Mouse (Mus musculus) spleen, adult 12 weeks (tissue): Measurements from ENCODE around the gene Nckap5.
A peak's percentile ranks its signal among the peaks of the same experiment; 100 is the strongest.
"Not testable (repeated sequence)": the region's sequence is repeated elsewhere in the genome, so short reads cannot be mapped to it uniquely, and the experiment has no call there.

Experiments used
- DNase-seq: peaks from one replicate; pipeline ENCODE4 v3.0.0; 2022; ENCODE audit warnings: low spot score

Nckap5 gene

DNA sequence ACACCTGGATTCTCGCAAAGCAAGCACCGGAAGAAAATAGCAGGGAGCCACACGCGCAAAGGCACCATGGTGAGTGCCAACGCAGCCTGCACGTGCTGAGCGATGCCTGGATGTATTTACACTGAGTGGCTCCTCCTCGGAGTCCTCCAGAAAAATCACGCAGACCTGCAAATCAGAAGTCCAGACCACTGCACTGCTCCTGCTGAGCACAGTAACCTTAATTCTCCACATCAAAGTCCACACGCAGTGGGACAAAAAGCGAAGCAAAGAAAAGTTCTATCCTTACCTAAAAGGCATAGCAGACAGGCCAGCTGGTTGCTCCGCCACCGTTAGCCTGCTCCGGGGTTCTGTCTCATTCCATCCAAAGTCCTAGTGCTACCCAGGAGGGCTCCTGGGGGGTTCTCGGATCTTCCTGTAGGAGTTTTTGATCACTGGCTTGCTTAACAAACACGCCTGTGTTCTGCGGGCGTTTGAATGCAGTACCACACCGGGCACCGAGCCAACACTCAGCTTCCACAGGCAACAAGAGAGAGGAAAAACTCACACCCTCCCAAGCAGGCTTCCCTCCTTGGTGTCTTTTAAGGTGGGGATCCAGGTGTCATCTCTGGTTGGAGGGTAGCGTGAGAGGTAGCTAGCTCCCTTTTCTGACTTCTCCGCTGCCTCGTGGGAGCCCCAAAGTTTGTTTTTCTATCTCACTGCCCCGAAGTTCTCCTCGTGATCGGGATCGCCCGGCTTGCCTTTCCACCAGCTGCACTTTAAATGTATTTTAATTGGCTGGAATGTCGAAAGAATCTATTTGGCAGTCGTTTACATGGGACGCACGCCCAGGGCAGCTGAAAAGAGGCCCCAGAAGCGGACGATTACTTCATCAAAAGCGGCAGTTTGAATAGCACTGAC is at the start of gene Nckap5:
Nckap5 (minus strand) TSS at position 769 of the 897 bp plus-strand sequence.
- no peak for DNase-seq

DNA sequence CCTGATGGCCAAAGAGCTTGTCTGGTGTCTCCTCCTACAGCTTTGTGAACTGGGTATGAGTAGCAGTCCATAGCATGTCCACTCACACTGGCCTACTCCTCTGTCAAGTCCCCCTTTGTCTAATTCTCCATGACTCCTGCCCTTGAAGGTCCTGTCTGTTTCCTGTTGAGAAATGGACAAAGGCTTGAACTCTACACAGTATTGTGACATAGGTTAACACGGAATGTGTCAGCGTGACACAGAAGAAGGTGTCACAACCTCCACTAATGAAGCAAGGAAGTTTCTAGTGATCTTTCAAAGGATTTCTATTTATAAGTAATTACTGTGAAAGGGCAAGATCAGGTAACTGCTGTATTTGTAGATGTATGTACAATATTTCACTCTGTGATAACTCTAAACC is 46.9 kb upstream of the Nckap5 start:
- no peak for DNase-seq

DNA sequence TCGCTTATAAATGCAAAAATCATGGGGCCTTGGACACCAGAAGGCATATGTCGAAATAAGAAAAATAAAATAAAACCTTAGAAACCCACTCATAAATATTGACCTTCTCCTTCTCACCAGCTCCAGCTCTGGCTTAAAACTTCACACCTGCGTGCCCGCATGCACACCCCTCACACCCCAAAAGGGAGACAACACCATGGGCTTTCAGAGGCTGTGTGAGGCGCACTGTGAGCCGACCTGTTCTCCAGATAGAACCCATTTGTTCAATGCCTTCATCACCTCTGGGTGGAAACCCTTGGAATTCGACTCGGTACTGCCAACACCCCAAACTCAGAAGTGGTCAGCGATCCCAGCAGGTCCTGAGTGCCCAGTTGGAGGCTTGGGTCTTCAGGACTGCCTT is 37.8 kb upstream of the Nckap5 start:
- no peak for DNase-seq

DNA sequence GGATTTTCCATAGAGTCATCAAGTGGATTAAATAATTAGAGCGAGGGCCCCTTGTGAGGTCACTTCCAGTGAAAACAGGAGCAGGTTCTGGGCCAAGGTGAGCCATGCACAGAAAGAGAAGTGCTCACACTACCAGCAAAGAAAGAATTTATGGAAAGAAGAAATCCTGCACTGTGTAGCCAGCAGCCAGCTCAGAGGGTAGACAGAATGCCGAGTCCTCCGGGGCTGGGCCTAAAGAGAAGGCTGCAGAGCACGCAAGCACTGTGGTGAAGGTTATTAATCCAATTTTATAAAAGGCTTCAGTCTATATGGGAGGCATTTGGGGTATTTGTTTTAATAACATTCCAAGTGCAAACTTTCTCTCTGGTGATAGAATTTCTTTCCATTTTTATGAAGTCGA is 37.3 kb upstream of the Nckap5 start:
- DNase-seq, result no peak

DNA sequence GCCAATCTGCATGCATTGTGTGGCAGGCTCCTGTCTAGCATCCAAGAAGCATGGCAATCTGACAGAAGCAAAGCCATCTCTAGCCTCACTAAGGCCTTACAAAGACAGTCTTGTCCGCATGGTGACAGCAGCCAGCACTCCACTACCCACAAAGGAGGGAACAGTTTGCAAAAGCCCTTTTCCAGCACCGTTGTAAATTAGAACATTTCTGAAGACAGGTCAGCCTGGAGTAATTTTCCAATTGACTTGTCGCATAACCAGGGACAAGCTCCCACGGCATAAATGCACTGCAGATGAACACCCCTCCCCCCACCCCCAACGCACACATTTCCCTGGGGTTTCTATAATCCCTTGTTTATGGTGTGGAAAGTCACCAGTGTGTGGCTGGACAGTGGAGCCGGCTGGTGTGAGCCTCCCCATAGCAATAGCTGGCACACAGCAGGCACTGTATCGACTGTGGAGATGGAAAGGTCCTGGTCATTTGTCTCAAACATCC is 35.0 kb upstream of the Nckap5 start:
- DNase-seq, result no peak

DNA sequence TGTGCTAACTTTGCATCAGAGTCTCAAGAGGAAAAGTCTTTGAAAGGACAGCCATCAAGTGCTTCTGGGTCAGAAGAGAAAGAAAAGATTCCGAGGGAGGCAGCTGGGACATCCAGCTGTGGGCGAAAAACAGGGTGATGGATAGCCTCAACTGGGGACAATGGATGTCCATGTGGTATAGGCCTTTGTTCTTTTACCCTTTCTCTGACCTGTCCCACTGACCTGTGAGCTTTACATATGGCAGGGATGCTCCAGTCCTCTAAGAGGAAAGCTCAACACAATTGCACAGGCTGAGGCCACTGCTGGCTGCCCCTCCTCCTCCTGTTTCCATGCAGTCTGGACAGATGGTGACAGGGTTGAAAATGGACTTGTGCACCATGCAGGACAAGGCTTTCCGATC is 31.2 kb upstream of the Nckap5 start:
- no peak for DNase-seq

DNA sequence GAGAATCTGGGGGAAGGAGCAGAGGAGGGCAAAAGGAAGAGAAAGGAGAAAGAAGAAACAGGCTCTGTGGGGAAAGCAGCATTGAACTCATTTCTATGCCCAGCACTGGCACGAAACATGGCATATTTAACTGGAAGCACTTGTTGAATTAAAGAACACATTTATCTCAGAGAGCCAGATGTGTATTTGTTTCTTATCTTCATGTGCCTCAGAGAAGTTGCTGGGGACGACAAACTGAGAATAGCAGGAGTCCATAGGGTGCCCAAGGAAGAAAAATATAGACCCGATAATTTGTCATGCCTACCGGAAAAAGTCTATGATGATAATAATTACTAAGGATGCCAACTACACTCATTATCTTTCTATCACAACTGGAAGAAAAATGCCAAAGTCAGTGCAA is 29.9 kb upstream of the Nckap5 start:
- DNase-seq, result no peak

DNA sequence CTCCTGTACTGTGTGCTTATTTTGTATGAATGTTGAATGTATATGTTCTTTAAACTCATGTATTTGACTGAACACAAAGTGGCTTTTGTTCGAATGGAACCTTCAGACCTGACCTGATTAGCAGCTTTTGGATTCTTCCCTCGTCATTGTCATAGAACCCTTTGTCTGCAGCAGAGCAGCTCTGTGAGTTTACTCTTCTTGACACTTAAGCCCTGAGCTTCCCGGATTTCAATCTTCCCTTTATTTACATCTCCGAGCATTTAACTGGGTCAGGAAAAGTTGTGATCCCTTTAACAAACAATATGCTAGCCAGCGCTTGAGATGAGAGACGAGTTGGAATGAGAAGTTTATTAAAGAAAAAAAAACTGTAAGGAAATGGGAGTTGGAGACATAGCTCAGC is 18.9 kb upstream of the Nckap5 start:
- no peak for DNase-seq

DNA sequence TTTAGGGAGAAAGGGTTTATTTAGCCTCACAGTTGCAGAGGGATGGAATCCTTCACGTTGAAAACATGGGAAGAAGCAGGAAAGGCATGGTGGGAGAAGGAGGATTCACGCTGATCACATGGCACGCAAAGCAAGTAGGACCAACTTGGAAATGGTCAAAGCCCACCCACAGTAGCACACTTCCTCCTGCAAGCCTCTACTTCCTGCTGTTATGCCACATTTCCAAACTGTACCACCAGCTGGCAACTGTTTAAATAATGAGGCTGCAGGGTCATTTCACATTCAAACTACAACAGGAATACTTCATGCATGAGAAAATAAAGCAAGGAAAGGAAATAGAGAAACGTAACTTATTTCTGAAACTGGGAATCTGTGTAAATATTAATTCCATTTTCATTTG is 15.7 kb upstream of the Nckap5 start:
- DNase-seq, result no peak

DNA sequence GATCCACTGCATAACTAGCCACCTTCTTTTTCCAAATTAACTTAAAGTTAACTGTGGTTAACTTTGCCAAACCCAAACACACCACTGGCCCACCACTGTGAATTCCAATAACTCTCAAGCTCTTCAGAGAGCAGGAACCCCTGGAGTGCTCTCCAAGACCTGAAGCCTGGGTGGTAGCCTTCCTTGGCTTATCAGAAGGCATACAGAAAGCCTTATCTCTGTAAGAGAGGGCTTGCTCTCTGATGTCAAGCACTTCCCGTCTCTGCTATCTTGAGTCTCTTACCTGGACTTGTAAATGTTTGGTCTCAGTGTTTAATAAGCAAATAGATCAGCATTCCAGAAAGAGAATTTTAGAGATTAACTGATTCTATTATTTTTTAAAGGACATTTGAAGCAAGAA is 2.3 kb upstream of the Nckap5 start:
- no peak for DNase-seq

DNA sequence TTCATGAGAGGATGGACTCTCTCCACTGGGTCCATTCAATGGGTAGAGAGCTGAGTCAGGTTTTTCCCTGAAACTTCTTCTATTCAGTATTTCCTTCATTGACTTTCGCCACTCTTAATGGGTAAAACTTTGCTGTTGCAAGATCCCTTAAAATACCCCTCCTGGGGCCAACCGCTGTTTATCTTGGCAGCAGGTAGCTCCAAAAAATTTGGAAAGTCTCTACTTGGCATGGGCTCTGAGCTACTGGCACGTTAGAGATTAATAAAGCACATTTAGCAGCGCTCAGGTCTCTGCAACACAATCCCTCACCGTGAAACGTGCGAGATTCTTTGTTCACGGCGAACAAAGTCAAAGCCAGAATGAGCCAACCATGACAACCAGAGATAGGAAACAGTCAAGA is 1.6 kb downstream of the Nckap5 start:
- DNase-seq, result no peak

DNA sequence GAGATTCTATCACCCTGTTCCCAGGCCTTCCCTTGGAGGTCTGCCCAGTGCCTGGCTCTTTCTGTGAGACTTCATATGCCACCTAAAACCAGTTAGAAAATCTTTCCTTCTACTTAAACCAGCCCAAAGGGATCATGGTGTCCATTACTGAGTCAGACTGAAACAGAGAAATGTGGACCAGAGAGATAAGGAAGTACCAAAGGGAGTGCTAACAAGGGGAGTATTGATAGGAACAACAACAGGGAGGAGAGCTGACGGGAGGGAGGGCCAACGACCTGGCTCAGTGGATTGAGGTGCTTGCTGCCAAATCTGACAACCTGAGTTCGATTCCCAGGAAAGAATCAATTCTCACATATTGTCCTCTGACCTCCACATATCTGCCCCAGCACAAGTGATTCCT is 5.8 kb downstream of the Nckap5 start:
- no peak for DNase-seq

DNA sequence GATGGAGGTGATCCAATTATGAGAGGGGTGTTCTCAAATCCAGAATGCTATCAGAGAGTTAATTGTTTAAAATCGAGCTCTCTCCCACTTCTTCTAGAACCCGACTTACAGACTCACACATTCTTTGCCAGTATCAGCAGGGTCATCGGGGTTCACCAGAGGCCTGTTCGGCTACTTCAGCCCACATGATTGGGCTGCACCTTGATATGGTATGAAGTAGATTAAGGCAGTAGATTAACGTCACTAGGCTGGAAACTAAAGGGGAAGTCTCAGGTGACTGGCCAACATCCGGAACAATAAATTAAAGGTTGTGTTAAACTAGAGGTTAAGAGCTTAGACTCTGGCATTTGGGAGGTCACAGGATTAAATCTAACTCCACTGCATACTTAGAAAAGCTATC is 8.4 kb downstream of the Nckap5 start:
- DNase-seq, result no peak

DNA sequence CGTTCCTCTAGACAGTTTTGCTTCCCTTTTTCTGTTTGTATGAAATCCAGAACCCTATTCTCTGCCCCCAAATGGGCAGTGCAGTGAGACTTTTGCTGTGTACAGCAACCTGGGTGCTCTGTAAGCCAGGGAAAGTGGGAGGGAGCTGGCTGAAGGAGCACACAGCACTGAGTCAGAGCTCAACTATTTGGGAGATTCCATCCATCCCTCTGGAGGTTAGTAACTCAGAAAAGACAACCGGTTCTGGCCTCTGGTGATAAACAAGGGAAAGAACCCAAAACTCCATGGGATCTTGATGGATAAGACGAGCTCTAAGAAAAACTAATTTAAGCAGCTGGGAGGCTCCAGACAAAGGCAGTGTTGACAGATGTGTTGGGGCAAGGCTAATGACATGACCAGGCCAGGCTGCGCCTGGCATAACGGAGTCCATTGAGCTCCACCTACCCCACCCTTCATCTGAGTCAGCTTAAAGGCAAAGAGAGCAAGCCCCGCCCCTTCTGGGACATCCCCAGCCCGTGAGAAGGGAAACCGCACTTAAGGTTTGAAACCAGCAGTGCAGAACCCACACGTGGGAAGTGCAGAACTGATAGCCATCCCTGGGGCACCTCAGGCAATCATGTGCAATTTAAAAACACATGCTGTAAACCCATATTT is 13.1 kb downstream of the Nckap5 start:
- peak; percentile 25 for DNase-seq

DNA sequence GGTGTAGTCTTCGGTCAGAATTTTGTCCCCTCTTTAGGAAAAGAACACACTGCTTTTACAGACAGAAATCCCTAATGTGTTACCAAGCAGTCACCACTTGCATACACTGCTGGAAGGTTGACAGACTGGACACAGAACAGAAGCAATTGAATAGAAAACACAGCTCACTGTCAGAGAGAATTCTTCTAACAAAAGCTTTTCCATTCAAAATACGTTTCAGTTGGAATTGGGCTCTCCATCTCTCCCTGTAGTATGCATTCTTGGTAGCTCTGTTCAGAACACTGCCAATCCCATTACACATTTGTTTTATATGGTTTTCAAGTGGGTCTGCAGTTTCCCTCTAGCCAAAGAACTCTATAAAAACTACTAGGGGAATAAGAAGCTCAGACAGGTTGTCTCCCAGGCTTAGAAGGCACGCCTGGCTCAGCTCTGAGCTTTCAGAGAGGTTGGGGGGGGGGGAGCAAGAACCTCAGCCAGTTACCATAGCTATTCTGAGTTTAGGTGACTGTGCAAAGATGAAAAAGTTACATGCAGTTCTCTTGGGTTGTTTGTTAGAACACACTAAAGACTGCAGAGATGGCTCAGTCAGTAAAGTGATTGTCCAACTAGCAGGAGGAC is 23.5 kb downstream of the Nckap5 start:
- no peak for DNase-seq

DNA sequence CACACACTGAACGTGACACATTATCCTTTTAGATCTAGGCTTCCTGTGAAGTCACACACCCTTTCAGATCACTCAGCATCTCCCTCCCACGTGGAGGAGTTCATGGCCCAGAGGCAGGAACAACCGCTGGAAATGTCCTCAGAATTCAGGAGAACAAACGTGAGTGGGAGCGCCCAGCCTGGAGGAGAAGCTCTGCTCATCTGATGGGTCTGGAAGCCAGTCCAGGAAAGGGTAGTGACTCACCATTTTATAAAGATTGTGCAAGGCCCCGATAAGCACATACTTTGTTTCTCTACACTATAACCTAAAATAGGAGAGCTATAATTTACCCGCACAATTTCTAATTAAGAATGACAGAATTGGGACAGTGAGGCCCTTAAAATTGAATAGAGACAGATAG is 24.1 kb downstream of the Nckap5 start:
- DNase-seq, result no peak

DNA sequence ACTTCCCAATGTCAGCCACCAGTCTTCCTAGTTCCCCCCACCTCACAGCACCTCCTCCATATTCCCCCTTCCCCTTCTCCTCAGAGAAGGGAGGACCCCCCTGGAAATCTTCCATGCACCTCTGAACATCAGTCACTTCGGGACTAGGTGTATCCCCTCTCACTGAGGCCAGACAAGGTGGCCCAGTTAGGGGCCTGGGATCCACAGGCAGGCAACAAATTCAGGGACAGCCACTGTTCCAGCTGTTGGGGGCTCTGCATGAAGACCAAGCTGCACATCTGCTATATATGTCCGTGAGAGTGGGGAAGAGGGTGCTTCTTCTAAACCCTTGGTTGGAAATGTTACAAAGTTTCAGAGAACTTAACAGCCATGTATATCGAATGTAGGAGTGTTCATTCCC is 28.2 kb downstream of the Nckap5 start:
- no peak for DNase-seq

DNA sequence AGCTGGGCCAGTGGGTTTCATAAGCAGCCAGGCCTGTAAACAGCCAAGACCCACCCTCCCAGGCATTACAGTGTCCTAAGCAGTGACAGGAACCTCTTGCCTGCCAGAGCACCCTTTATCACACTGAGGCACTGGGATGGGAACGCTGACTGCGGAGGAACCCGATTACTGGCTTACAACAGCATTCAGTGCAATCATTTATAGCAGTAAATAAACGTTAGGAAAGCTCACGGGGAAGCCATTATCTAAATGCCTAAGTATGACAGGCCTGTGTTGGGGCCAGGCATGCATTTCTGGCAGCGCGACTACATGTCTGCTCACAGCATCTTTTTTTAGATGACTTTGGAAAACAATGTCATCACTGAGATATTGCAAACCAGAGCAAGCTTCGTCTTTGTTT is 28.9 kb downstream of the Nckap5 start:
- no peak for DNase-seq

DNA sequence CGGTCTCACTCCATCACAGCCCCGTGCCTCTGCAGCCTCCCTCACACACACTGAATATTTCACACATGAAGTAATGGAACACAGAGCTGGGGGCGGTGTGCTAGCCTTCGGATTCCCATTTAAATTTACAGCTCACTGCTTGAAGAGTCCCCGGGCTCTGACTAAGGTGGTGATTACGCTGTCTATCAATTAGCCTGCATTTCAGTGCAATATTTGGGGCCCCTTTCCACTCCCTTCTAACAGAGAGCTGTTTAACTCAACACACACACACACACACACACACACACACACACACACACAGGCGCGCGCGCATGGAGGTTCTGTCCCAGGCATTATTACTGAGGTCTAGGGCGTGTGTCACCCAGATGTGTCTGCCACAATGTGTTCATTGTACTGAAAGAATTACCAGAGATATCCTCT is 31.2 kb downstream of the Nckap5 start:
- no peak for DNase-seq

DNA sequence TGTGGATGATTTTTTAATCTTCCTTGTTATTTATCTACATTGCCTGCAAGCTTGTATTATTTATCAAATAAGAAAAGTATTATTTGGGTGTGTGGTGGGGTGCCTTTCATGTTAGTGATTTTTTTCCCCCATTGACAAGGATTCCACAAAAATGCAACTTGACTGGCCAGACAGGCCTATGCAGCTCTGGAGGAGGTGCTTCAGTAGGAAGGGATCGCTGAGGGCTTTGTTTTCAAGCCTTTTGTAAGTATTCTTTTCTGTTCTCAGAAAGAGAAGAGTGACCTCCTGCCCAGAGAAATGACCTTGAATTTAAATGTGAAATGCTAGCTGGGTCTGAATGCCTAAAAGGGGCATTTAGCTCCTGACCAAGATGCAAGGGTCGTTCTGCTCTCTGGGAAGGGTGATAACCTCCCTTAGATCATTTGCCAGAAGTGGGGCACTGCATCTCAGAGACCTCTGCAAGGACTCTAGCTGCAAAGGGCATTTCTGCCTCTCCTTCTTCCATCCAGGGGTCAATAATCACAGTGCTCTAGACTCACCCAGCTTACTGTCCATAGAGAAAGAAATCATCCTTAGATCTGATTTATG is 50.2 kb downstream of the Nckap5 start:
- DNase-seq, result not testable (repeated sequence)

DNA sequence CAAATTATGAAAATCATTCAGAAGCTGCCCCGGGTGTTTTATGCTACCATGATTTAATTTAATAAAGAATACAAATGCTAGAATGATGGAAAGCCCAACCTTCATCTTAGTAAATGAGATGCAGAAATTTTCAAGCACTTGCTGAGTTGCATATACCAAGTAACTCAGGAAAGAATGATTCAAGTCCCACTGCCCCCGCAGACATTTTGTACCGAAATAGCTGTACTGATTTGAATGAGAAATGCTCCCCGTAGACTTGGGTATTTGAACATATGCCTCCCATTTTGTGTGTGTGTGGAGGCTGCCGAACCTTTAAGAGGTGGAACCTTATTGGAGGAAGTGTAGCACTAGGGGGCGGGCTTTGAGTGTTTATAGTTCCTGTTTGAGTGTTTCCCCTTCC is 56.7 kb downstream of the Nckap5 start:
- not testable (repeated sequence) for DNase-seq

DNA sequence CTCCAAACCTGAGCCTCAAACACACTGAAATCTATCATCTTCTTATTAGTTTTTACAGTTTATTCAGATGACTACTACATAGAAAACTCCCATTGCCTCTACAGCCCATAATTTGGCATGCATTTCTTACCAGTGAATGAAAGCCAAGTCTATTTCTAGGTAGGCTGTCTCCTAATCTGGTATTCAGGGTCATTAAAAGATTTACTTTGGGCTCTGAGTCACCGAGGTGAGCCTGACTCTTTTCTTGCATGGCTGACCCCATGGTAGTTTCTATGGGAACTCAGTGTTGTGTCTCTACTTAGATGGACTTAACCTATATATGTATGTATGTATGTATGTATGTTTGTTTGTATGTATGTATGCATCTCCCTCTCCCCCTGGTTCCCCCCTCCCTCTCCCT is 63.6 kb downstream of the Nckap5 start:
- no peak for DNase-seq
